Mouse (Mus musculus): ENCODE data around the gene Rnf126. TPM values are rescaled to one million over a fixed set of nuclear protein-coding genes. Genes with fewer than 3 reads are reported as not detected.
A peak's percentile ranks its signal among the peaks of the same experiment; 100 is the strongest.
"Not testable (repeated sequence)": the region's sequence is repeated elsewhere in the genome, so short reads cannot be mapped to it uniquely, and the experiment has no call there.

Gene Rnf126
- polyA plus RNA-seq, 1 experiment from 2014 or later, result 101 TPM

- H3K36me3 ChIP-seq (ENCODE audit: control insufficient read depth, insufficient read depth, low read length), result peaks cover 11% of the 10 kb centered on the region
- H3K4me2 ChIP-seq (ENCODE audit: low read depth), result peak overlapping the region; percentile 87
- ATAC-seq (ENCODE audit: insufficient read depth, low FRiP score, low TSS enrichment), result no peak
- no peak overlapping the region for H3K27ac ChIP-seq (ENCODE audit: low read depth, low read length)
- no peak for DNase-seq (ENCODE audit: low spot score)
- no peaks in the 10 kb centered on the region for H3K27me3 ChIP-seq (ENCODE audit: control insufficient read depth, insufficient read depth, low read length)
- H3K4me3 ChIP-seq (ENCODE audit: low read depth, low read length), result no peak overlapping the region
- H3K9me3 ChIP-seq (ENCODE audit: control insufficient read depth, low read length), result no peaks in the 10 kb centered on the region
- H3K9ac ChIP-seq (ENCODE audit: low read length), result no peak overlapping the region
- WGBS, result 75% methylated on average over 2 of the region's 2 CpGs
- H3K4me1 ChIP-seq (ENCODE audit: control insufficient read depth, insufficient read depth, low read length), result peaks cover 22% of the 10 kb centered on the region
Observed at GRCm38 (mm10) chr10:79765228-79765745, 1.5 kb downstream of the Rnf126 start.

GRCm38 (mm10) chr10:79764234-79764633 is 2.5 kb downstream of the Rnf126 start:
- Histone ChIP-seq H3K27me3 (ENCODE audit: control insufficient read depth, insufficient read depth, low read length) (no peaks in the 10 kb centered on the region), H3K9me3 (ENCODE audit: control insufficient read depth, low read length) (no peaks in the 10 kb centered on the region), H3K4me2 (ENCODE audit: low read depth) (no peak overlapping the region), H3K36me3 (ENCODE audit: control insufficient read depth, insufficient read depth, low read length) (peaks cover 12% of the 10 kb centered on the region), H3K4me3 (ENCODE audit: low read depth, low read length) (no peak overlapping the region), H3K27ac (ENCODE audit: low read depth, low read length) (no peak overlapping the region), H3K4me1 (ENCODE audit: control insufficient read depth, insufficient read depth, low read length) (peaks cover 22% of the 10 kb centered on the region), H3K9ac (ENCODE audit: low read length) (no peak overlapping the region)
- WGBS, result 88% methylated on average over 7 of the region's 7 CpGs
- ATAC-seq (ENCODE audit: insufficient read depth, low FRiP score, low TSS enrichment), result no peak
- no peak for DNase-seq (ENCODE audit: low spot score)

- Histone ChIP-seq H3K9ac (ENCODE audit: low read length) (no peak overlapping the region), H3K36me3 (ENCODE audit: control insufficient read depth, insufficient read depth, low read length) (peaks cover 21% of the 10 kb centered on the region), H3K4me1 (ENCODE audit: control insufficient read depth, insufficient read depth, low read length) (peaks cover 17% of the 10 kb centered on the region), H3K27me3 (ENCODE audit: control insufficient read depth, insufficient read depth, low read length) (no peaks in the 10 kb centered on the region), H3K27ac (ENCODE audit: low read depth, low read length) (no peak overlapping the region), H3K4me3 (ENCODE audit: low read depth, low read length) (no peak overlapping the region), H3K4me2 (ENCODE audit: low read depth) (no peak overlapping the region), H3K9me3 (ENCODE audit: control insufficient read depth, low read length) (no peaks in the 10 kb centered on the region)
- ATAC-seq (ENCODE audit: insufficient read depth, low FRiP score, low TSS enrichment), result no peak
- no peak for DNase-seq (ENCODE audit: low spot score)
- 92% methylated on average over 3 of the region's 3 CpGs for WGBS
Observed at GRCm38 (mm10) chr10:79762875-79763274, 3.9 kb downstream of the Rnf126 start.

GRCm38 (mm10) chr10:79760603-79761143 is 6.1 kb downstream of the Rnf126 start:
- H3K9ac ChIP-seq (ENCODE audit: low read length), result no peak overlapping the region
- H3K27ac ChIP-seq (ENCODE audit: low read depth, low read length), result no peak overlapping the region
- H3K27me3 ChIP-seq (ENCODE audit: control insufficient read depth, insufficient read depth, low read length), result no peaks in the 10 kb centered on the region
- DNase-seq (ENCODE audit: low spot score) (no peak), ATAC-seq (ENCODE audit: insufficient read depth, low FRiP score, low TSS enrichment) (no peak)
- peaks cover 25% of the 10 kb centered on the region for H3K36me3 ChIP-seq (ENCODE audit: control insufficient read depth, insufficient read depth, low read length)
- WGBS, result 93% methylated on average over 11 of the region's 11 CpGs
- no peak overlapping the region for H3K4me3 ChIP-seq (ENCODE audit: low read depth, low read length)
- peaks cover 8% of the 10 kb centered on the region for H3K4me1 ChIP-seq (ENCODE audit: control insufficient read depth, insufficient read depth, low read length)
- H3K9me3 ChIP-seq (ENCODE audit: control insufficient read depth, low read length), result no peaks in the 10 kb centered on the region
- no peak overlapping the region for H3K4me2 ChIP-seq (ENCODE audit: low read depth)

- not testable (repeated sequence) for H3K4me3 ChIP-seq (ENCODE audit: low read depth, low read length); H3K4me1 ChIP-seq (ENCODE audit: control insufficient read depth, insufficient read depth, low read length); H3K4me2 ChIP-seq (ENCODE audit: low read depth); ATAC-seq (ENCODE audit: insufficient read depth, low FRiP score, low TSS enrichment); H3K9ac ChIP-seq (ENCODE audit: low read length); DNase-seq (ENCODE audit: low spot score); H3K27ac ChIP-seq (ENCODE audit: low read depth, low read length); H3K27me3 ChIP-seq (ENCODE audit: control insufficient read depth, insufficient read depth, low read length); H3K9me3 ChIP-seq (ENCODE audit: control insufficient read depth, low read length)
- WGBS, result 100% methylated on average over 1 of the region's 1 CpGs
- H3K36me3 ChIP-seq (ENCODE audit: control insufficient read depth, insufficient read depth, low read length), result peaks cover 25% of the 10 kb centered on the region
Observed at GRCm38 (mm10) chr10:79759675-79760074, 7.1 kb downstream of the Rnf126 start.

GRCm38 (mm10) chr10:79756660-79757059 is 10.1 kb downstream of the Rnf126 start:
- H3K36me3 ChIP-seq (ENCODE audit: control insufficient read depth, insufficient read depth, low read length), result peaks cover 21% of the 10 kb centered on the region
- no peaks in the 10 kb centered on the region for H3K4me1 ChIP-seq (ENCODE audit: control insufficient read depth, insufficient read depth, low read length)
- no peak overlapping the region for H3K4me2 ChIP-seq (ENCODE audit: low read depth)
- WGBS, result 91% methylated on average over 24 of the region's 24 CpGs
- no peak overlapping the region for H3K4me3 ChIP-seq (ENCODE audit: low read depth, low read length)
- DNase-seq (ENCODE audit: low spot score) (no peak), ATAC-seq (ENCODE audit: insufficient read depth, low FRiP score, low TSS enrichment) (no peak)
- H3K27me3 ChIP-seq (ENCODE audit: control insufficient read depth, insufficient read depth, low read length), result no peaks in the 10 kb centered on the region
- no peaks in the 10 kb centered on the region for H3K9me3 ChIP-seq (ENCODE audit: control insufficient read depth, low read length)
- H3K27ac ChIP-seq (ENCODE audit: low read depth, low read length), result no peak overlapping the region
- H3K9ac ChIP-seq (ENCODE audit: low read length), result no peak overlapping the region

- 85% methylated on average over 3 of the region's 3 CpGs for WGBS
- H3K9me3 ChIP-seq (ENCODE audit: control insufficient read depth, low read length), result no peaks in the 10 kb centered on the region
- no peak overlapping the region for H3K4me2 ChIP-seq (ENCODE audit: low read depth)
- H3K9ac ChIP-seq (ENCODE audit: low read length), result no peak overlapping the region
- H3K4me3 ChIP-seq (ENCODE audit: low read depth, low read length), result no peak overlapping the region
- no peak overlapping the region for H3K27ac ChIP-seq (ENCODE audit: low read depth, low read length)
- DNase-seq (ENCODE audit: low spot score) (no peak), ATAC-seq (ENCODE audit: insufficient read depth, low FRiP score, low TSS enrichment) (no peak)
- H3K36me3 ChIP-seq (ENCODE audit: control insufficient read depth, insufficient read depth, low read length), result peaks cover 15% of the 10 kb centered on the region
- no peaks in the 10 kb centered on the region for H3K4me1 ChIP-seq (ENCODE audit: control insufficient read depth, insufficient read depth, low read length)
- H3K27me3 ChIP-seq (ENCODE audit: control insufficient read depth, insufficient read depth, low read length), result no peaks in the 10 kb centered on the region
Observed at GRCm38 (mm10) chr10:79755854-79756253, 10.9 kb downstream of the Rnf126 start.

- WGBS, result under 1% methylated on average over 35 of the region's 36 CpGs
Observed at GRCm38 (mm10) chr10:79754856-79755516, 11.8 kb downstream of the Rnf126 start, which contains the start of gene Fgf22. TSS of gene Fgf22 (plus strand) at chr10:79755076.

GRCm38 (mm10) chr10:79748496-79748895 is 18.3 kb downstream of the Rnf126 start:
- Histone ChIP-seq H3K27me3 (ENCODE audit: control insufficient read depth, insufficient read depth, low read length) (no peaks in the 10 kb centered on the region), H3K9ac (ENCODE audit: low read length) (no peak overlapping the region), H3K9me3 (ENCODE audit: control insufficient read depth, low read length) (no peaks in the 10 kb centered on the region), H3K27ac (ENCODE audit: low read depth, low read length) (no peak overlapping the region), H3K4me1 (ENCODE audit: control insufficient read depth, insufficient read depth, low read length) (peaks cover 3% of the 10 kb centered on the region; the same call in 1 of the 2 replicates), H3K4me2 (ENCODE audit: low read depth) (no peak overlapping the region), H3K36me3 (ENCODE audit: control insufficient read depth, insufficient read depth, low read length) (no peaks in the 10 kb centered on the region; the same call in 1 of the 2 replicates), H3K4me3 (ENCODE audit: low read depth, low read length) (no peak overlapping the region)
- WGBS, result 74% methylated on average over 6 of the region's 6 CpGs
- DNase-seq (ENCODE audit: low spot score), result no peak
- ATAC-seq (ENCODE audit: insufficient read depth, low FRiP score, low TSS enrichment), result no peak

More at GRCm38 (mm10) chr10:79754856-79755516, 11.8 kb downstream of the Rnf126 start, which contains the start of gene Fgf22:
- no peaks in the 10 kb centered on the region for H3K4me1 ChIP-seq (ENCODE audit: control insufficient read depth, insufficient read depth, low read length)
- H3K36me3 ChIP-seq (ENCODE audit: control insufficient read depth, insufficient read depth, low read length), result peaks cover 14% of the 10 kb centered on the region
- H3K27me3 ChIP-seq (ENCODE audit: control insufficient read depth, insufficient read depth, low read length), result no peaks in the 10 kb centered on the region
- no peaks in the 10 kb centered on the region for H3K9me3 ChIP-seq (ENCODE audit: control insufficient read depth, low read length)
- peak within 1 kb of the TSS; percentile 49 for H3K9ac ChIP-seq (ENCODE audit: low read length)
- H3K4me2 ChIP-seq (ENCODE audit: low read depth), result peak within 1 kb of the TSS; percentile 63
- ATAC-seq (ENCODE audit: insufficient read depth, low FRiP score, low TSS enrichment) (peak; percentile 83), DNase-seq (ENCODE audit: low spot score) (peak; percentile 80)
- peak within 1 kb of the TSS; percentile 31 for H3K4me3 ChIP-seq (ENCODE audit: low read depth, low read length)
- no peak within 1 kb of the TSS for H3K27ac ChIP-seq (ENCODE audit: low read depth, low read length)
